Mouse (Mus musculus) heart, embryonic 14.5 days (tissue): ENCODE results near the gene Snx6. TPM values are rescaled to one million over a fixed set of nuclear protein-coding genes. Genes with fewer than 3 reads are reported as not detected.

Experiments used
- ATAC-seq: fragments of 200-750 bp; cut with Nextera tagmentation; 2 replicates; pipeline ENCODE4 v1.8.0; 2017; ENCODE audit warnings: low read depth, moderate TSS enrichment; ENCODE audit not compliant: insufficient number of reproducible peaks, insufficient read depth, low FRiP score
- H3K27ac ChIP-seq, 2 experiments: fragments of 200-500 bp in 1 of 2; fragments of 300-500 bp in 1 of 2; sonication (generic) in 1 of 2; replicated peaks in 1 of 2; 2 replicates each; pipeline ENCODE4 v1.5.1; 2012 to 2014; ENCODE audit warnings: low read depth in 2 of 2, low read length in 2 of 2, control low read depth in 1 of 2, mild to moderate bottlenecking in 1 of 2, mixed read lengths in 1 of 2; ENCODE audit not compliant: control insufficient read depth in 1 of 2, insufficient read depth in 1 of 2
- H3K27me3 ChIP-seq: fragments of 300-500 bp; sonication (generic); 2 replicates; pipeline ENCODE4 v1.6.1; 2014; ENCODE audit warnings: mild to moderate bottlenecking, low read length, control low read depth; ENCODE audit not compliant: control insufficient read depth, insufficient read depth
- H3K36me3 ChIP-seq: fragments of 300-500 bp; sonication (generic); 2 replicates; pipeline ENCODE4 v1.6.1; 2014; ENCODE audit warnings: mild to moderate bottlenecking, control low read depth, low read length, mixed read lengths; ENCODE audit not compliant: control insufficient read depth, insufficient read depth
- H3K4me1 ChIP-seq, 2 experiments: fragments of 200-500 bp in 1 of 2; fragments of 300-500 bp in 1 of 2; sonication (generic) in 1 of 2; 2 replicates each; pipeline ENCODE4 v1.6.1; 2012 to 2014; ENCODE audit warnings: low read length in 2 of 2, control low read depth in 1 of 2, mixed read lengths in 1 of 2; ENCODE audit not compliant: control insufficient read depth in 2 of 2, insufficient read depth in 2 of 2
- H3K4me2 ChIP-seq: fragments of 300-500 bp; sonication (generic); 2 replicates; pipeline ENCODE4 v1.6.1; 2014; ENCODE audit warnings: mild to moderate bottlenecking, low read length
- H3K4me3 ChIP-seq, 2 experiments: fragments of 200-500 bp in 1 of 2; fragments of 300-500 bp in 1 of 2; sonication (generic) in 1 of 2; 2 replicates each; pipeline ENCODE4 v1.5.1; 2012 to 2014; ENCODE audit warnings: low read length in 2 of 2, mild to moderate bottlenecking in 2 of 2, control low read depth in 1 of 2, low read depth in 1 of 2, moderate library complexity in 1 of 2; ENCODE audit not compliant: control insufficient read depth in 1 of 2, insufficient read depth in 1 of 2
- H3K9ac ChIP-seq: fragments of 300-500 bp; sonication (generic); 2 replicates; pipeline ENCODE4 v1.6.1; 2014; ENCODE audit warnings: mild to moderate bottlenecking, low read length
- H3K9me3 ChIP-seq: fragments of 300-500 bp; sonication (generic); 2 replicates; pipeline ENCODE4 v1.6.1; 2016; ENCODE audit warnings: low read length, control low read depth; ENCODE audit not compliant: control insufficient read depth
- WGBS: fragments of 180-500 bp; shearing (Covaris S2); extraction: QIAGEN DNeasy Blood & Tissue Kit; methylation state at CpG from one replicate; pipeline ENCODE4 v1.1.7; 2014; 5-methylcytosine and 5-hydroxymethylcytosine counted together
- polyA plus RNA-seq: library from polyadenylated mRNA; unstranded; fragments of >200 nt; fragmentation: Nextera tagmentation; extraction: Ambion mirVana; gene quantifications from 2 replicates; pipeline ENCODE4 v1.2.1, GENCODE M21; 2014

Gene Snx6
- polyA plus RNA-seq, 1 experiment from 2014 or later, result 125 TPM

DNA sequence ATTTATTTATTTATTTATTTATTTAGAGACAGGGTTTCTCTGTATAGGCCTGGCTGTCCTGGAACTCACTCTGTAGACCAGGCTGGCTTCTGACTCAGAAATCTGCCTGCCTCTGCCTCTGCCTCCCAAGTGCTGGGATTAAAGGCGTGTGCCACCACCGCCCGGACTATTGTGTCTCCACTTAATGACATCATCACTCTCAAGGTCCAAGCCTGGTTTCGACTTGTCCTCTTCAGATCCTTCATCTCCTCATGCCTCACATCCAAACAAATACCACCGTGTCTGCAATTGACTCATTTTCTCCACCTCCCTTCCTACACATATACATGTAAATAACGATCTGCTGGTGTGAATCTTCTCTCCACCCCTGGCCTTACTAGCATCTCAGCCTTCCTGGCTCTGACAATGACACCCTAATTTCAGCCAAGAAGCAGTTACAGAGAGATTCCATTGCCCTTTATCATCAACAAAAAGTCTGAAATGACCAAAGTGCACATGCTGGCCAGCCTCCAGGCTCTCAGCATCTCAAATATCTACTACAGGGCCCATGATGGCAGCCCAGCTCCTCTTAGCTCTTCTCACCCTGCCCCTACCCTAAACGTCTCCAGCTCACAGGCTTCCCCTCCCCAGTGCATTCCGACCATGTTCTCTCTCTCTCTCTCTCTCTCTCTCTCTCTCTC lies 1.2 kb upstream of the Snx6 start:
- Histone ChIP-seq H3K4me3 (no peak overlapping the region), H3K27ac (no peak overlapping the region), H3K27me3 (no peaks in the 10 kb centered on the region), H3K36me3 (peaks cover 9% of the 10 kb centered on the region; the same call in 1 of the 2 replicates), H3K9ac (no peak overlapping the region), H3K9me3 (no peaks in the 10 kb centered on the region), H3K4me1 (peaks cover 0 to 16% of the 10 kb centered on the region in 2 experiments; a peak in 3 of 4 replicates), H3K4me2 (no peak overlapping the region)
- WGBS, result 80% methylated on average over 8 of the region's 8 CpGs
- no peak for ATAC-seq

DNA sequence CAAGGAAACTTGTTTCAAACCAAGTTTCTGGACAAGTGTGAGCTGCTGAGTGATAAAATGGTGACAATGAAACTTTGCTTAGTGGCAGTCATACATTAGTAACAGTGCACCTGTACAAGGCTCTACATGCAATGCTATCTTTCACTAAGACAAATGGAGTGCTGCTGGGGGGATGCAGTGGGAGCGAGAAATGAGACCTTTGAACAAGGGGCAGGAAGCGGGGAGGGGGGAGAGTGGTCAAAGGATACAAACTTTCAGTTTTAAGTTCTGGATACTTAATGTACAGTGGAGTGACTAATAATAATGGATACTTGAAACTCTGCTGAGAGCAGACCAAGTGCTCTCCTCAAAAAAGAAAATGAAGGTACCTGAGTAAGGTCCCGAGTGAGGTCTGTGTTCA lies 1.1 kb downstream of the Snx6 start:
- peaks cover 9% of the 10 kb centered on the region; the same call in 1 of the 2 replicates for H3K36me3 ChIP-seq
- H3K27me3 ChIP-seq, result no peaks in the 10 kb centered on the region
- H3K9ac ChIP-seq, result peak overlapping the region; percentile 100
- peak overlapping the region; percentile 77 for H3K4me2 ChIP-seq
- no peak overlapping the region for H3K27ac ChIP-seq
- 31% methylated on average over 3 of the region's 3 CpGs for WGBS
- ATAC-seq, result no peak
- peaks cover 3 to 36% of the 10 kb centered on the region in 2 experiments for H3K4me1 ChIP-seq
- H3K4me3 ChIP-seq, result peak overlapping the region; percentile 10 to 99; a peak in 3 of 4 replicates
- H3K9me3 ChIP-seq, result no peaks in the 10 kb centered on the region

DNA sequence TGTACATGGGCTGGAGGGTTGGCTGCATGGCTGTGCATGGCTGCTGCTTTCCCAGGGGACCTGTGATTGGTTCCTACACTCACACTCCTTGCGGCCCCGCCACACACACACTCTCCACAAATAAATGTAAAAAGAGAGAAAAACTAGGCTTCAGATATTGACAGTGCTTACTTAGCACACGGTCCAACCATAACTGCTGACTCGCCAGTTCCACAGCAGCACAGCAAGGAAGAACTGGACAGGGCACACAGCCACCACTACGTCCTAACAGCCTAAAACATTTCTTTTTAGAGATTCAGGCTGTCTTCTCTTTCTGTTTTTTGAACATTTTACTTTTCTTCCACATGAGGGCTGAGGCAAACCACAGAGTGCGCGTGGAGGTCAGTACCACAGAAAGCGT lies 4.0 kb downstream of the Snx6 start:
- WGBS, result 85% methylated on average over 8 of the region's 8 CpGs

DNA sequence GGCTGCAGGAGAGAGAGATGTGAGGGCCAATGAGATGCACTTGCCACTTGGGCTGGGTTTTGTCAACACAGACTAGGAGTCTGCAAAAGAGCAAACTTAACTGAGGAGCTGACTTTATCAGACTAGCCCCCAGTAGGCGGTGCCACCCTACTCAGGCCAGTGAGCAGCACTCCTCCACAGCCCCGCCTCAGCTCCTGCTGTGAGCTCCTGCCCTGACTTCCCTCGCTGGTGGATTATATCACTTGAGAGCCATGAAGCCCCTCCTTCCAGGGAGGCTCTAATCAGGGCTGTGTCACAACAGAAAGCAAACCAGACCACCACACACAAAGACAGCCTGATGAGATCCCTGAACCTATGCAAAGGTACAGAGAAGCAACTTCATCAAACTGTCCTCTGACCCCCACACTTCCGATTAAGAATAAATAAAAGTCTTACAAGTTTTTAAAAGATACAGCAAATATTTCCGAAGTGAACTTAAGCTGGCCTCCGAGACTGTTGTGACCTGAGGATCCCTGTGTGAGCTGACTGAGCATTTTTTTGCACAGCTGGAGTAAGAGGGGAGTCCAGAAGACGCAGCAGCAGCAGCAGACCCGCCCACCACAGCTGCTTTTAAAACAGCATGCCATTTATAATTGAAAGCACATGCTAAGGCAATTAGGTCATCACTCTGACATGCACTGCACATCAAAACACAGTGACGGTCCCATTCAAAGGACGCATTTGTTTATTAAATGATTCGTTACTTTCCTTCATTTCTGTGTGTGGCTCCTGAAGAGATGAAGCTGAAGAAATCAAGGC lies 6.0 kb downstream of the Snx6 start:
- H3K4me1 ChIP-seq, result peaks cover 8 to 46% of the 10 kb centered on the region in 2 experiments
- no peaks in the 10 kb centered on the region for H3K27me3 ChIP-seq
- ATAC-seq, result peak; percentile 83
- peak overlapping the region in 1 of 2 experiments; percentile 22; a peak in 3 of 4 replicates for H3K4me3 ChIP-seq
- H3K4me2 ChIP-seq, result peak overlapping the region; percentile 53
- H3K9ac ChIP-seq, result peak overlapping the region; percentile 17; the same call in 1 of the 2 replicates
- peaks cover 32% of the 10 kb centered on the region for H3K36me3 ChIP-seq
- peak overlapping the region; percentile 60 to 68 for H3K27ac ChIP-seq
- no peaks in the 10 kb centered on the region for H3K9me3 ChIP-seq
- 8% methylated on average over 11 of the region's 11 CpGs for WGBS

More for the DNA sequence above, 4.0 kb downstream of the Snx6 start:
- H3K36me3 ChIP-seq, result peaks cover 20% of the 10 kb centered on the region; the same call in 1 of the 2 replicates
- no peak overlapping the region for H3K4me2 ChIP-seq
- ATAC-seq, result no peak
- no peak overlapping the region for H3K9ac ChIP-seq
- H3K9me3 ChIP-seq, result no peaks in the 10 kb centered on the region
- no peaks in the 10 kb centered on the region for H3K27me3 ChIP-seq
- H3K4me1 ChIP-seq, result peaks cover 8 to 47% of the 10 kb centered on the region in 2 experiments
- peak overlapping the region in 1 of 2 experiments; percentile 68; a peak in 1 of 4 replicates for H3K27ac ChIP-seq
- no peak overlapping the region for H3K4me3 ChIP-seq

DNA sequence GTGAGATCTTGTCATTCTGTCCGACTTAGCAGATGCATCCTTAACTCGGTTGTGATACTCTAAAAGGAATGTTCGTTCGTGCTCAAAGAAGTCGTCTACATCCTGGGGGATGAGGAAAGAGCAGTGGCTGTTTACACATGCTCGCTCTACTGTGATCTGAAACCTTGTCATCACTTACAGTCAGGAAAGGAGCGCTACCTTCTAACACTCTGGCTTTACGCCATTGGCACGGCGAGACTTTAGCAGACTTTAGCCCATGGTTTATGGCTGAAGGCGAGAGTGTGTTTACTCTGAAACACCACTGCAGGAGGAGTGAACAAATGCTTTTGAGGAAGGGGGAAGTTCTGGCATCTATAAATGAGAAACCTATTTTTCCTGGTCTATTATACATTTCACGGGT lies 31.9 kb downstream of the Snx6 start:
- peaks cover 97% of the 10 kb centered on the region for H3K36me3 ChIP-seq
- no peak overlapping the region for H3K9ac ChIP-seq
- no peak overlapping the region for H3K27ac ChIP-seq
- H3K4me2 ChIP-seq, result no peak overlapping the region
- H3K4me1 ChIP-seq, result no peaks in the 10 kb centered on the region
- WGBS, result 71% methylated on average over 12 of the region's 12 CpGs
- no peak for ATAC-seq
- H3K27me3 ChIP-seq, result no peaks in the 10 kb centered on the region
- no peaks in the 10 kb centered on the region for H3K9me3 ChIP-seq
- H3K4me3 ChIP-seq, result no peak overlapping the region

DNA sequence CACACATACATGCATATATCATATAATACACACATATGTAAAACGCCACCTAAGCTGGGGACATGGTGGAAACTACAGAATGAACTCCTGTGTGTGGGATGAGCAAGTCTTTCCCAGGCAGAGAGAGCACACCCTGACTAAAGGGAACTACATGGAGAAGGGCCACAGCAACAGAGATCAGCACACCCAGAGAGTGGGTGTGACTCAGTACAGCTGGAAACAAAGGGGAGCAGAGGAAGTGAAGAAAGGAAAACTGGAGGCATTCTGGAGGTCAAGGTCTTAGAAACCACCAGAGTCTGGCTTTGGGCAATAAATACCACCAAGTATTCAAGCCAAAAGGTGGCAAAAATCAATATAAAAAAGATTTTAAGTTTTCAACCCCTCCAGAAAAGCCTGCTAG lies 34.8 kb downstream of the Snx6 start:
- H3K36me3 ChIP-seq, result peaks cover 98% of the 10 kb centered on the region
- no peak for ATAC-seq
- H3K9me3 ChIP-seq, result no peaks in the 10 kb centered on the region
- H3K27me3 ChIP-seq, result no peaks in the 10 kb centered on the region
- WGBS, result 95% methylated on average over 1 of the region's 1 CpGs
- H3K27ac ChIP-seq, result no peak overlapping the region
- no peak overlapping the region for H3K4me2 ChIP-seq
- no peak overlapping the region for H3K9ac ChIP-seq
- H3K4me1 ChIP-seq, result no peaks in the 10 kb centered on the region
- H3K4me3 ChIP-seq, result no peak overlapping the region

DNA sequence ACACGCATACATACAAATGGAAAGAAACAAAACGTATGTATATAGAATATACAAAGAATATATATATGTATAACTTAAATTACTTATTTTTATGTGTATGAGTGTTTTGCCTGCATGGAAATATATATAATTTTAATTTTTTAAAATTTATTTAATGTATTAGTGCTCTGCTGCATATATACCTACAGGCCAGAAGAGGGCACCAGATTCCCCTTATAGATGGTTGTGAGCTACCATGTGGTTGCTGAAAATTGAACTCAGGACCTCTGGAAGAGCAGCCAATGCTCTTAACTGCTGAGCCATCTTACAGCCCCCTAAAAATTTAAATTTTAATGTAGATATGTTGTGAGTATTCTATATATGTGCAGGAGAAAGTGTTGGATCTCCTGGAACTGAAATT lies 36.7 kb downstream of the Snx6 start:
- peaks cover 97% of the 10 kb centered on the region for H3K36me3 ChIP-seq
- H3K4me2 ChIP-seq, result no peak overlapping the region
- 91% methylated on average over 2 of the region's 2 CpGs for WGBS
- H3K27me3 ChIP-seq, result no peaks in the 10 kb centered on the region
- no peak overlapping the region for H3K9ac ChIP-seq
- H3K4me3 ChIP-seq, result no peak overlapping the region
- H3K9me3 ChIP-seq, result no peaks in the 10 kb centered on the region
- H3K4me1 ChIP-seq, result no peaks in the 10 kb centered on the region
- ATAC-seq, result no peak
- no peak overlapping the region for H3K27ac ChIP-seq
